Mouse (Mus musculus) urinary bladder, postnatal 36 days (tissue): Measurements from ENCODE around the gene Itgbl1.

Experiments used
- DNase-seq, 2 experiments: peaks; one replicate each; pipeline ENCODE4 v3.0.0; 2022; ENCODE audit warnings: low spot score in 2 of 2, mixed read lengths in 1 of 2

Itgbl1 gene

DNA sequence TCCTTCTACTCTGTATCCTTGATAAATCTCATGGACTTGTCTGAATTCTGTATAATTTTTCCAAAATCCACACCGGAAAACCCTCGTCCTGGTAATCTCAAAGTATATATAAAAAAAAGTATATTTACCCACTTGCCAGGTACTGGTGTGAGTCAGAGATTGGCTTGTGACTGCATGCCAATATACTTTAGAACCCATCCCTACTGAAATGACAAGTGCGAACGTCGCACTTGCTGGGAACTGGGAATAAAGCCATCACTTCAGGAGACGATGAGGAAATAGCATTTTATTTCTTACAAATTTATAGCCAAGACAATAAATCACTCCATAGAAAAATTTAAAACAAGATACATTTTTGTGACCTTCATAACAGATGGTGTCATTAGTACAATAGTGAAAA is 308.2 kb downstream of the Itgbl1 start:
- no peak for DNase-seq

DNA sequence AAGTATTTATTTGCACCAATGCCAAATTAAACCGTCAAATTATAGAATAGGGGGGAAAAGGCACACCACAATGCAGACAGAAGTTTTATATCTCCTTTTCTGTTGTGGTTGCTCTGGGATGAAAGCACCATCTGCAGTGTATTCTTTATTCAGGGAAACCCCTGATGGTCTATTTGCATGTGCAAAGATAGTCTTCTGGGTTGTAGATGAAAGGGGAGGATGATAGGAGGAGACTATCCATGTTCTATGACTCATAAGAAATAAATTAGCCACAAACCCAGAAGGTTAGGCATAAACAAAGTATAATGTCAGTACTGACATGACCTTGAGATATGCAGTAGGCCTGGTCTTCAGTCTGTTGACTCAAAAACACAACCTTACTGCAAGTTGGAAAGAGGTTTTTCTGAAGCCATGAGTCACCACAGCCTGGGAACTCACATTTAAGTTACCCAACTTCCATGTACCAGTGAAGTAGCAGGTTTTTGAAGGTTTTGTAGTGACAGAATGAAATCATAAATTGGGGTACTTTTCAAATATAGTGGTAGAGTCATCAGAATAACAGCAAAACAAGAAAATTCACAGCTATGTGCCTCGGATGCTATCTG is 330.9 kb downstream of the Itgbl1 start:
- DNase-seq, result no peak
